Mouse (Mus musculus): Measurements from ENCODE around the gene Slit1.

Slit1 gene

DNA sequence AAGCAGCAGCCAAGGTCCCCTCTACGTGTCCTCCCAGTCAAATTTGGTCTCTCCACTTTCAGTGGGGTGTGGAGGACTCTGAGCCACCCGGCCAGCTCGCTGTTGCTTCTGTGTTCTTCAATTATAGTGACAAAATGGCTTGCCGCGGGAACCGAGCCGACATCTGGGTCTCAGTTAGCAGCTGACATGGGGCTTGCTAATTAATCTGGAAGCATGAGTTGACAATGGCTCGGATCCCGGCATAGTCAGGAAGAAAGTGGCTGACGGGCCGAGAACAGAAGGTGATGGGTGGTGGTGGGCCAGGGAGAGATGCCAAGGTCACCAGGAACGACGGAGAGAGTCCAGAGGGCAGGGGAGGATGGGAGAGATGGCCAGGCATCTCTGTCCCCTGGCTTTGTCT lies 55.2 kb downstream of the Slit1 start:
- no peak for DNase-seq (ENCODE audit: low spot score in 2 of 2)

DNA sequence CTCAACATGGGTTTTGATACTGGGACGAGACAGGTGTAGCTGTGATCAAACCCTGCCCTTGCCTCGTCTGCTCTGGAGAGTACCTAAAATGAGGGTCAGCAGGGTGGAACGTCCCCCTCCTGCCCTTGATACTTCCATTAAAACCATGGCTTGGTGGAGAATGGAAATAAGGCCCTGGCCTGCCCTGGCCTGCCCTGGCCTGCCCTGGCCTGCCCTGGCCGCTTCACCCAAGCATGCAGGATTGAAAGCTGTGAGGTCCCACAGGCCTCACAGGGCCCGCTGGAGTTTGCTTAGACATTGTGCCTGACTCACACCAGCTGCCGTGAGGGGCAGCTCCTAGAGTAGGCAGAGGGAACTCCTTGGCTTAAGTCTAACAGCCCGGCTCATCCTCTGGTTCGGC lies 55.6 kb downstream of the Slit1 start:
- DNase-seq (ENCODE audit: low spot score in 2 of 2), result no peak

DNA sequence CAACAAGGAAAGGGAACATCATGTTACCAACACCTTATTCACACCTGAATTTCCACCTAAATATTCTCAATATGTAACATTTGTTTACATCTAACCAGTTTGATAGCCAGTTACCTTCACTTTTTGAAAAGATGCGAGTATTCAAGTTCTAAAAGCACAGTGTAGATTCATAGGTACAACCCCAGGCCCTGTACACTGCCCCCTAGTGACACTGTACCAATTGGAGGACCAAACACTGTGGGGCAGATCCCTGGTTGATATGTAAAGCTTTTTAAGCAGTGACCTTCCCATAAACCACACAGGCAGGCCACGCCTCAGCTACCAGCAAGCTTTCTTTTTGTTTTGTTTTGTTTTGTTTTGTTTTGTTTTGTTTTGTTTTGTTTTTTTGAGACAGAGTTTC lies 57.3 kb downstream of the Slit1 start:
- DNase-seq (ENCODE audit: low spot score in 2 of 2), result no peak

DNA sequence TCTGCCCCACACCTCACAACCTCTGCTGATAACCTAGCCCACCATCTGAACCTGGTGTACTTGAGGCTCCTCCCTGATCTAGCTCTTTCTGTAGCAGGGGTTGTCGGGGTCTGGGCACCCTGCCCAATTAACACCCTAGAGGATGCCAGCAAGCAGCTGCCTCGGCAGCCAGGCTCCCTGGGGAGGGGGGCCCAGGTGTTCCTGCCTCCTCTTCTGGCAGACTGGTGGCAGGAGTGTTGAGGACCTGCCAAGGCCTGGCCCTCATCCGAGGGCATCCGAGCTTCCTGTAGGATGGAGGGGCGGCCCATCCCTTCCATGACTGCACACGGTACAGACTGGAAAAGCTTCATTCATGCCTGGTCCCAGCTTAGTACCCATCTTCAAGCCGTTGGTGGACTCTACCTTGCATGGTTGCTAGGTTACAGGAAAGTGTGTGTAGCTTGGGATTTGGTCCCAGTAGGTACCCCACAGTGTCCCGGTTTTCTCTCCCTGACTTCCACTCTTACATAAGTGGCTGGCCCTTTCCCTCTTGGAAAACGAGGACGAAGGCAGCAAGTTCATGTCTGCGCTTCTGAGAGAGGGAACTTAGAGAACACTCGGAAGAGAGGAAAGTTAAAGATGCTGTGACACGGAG lies 57.9 kb downstream of the Slit1 start:
- DNase-seq (ENCODE audit: low spot score in 2 of 2), result no peak

DNA sequence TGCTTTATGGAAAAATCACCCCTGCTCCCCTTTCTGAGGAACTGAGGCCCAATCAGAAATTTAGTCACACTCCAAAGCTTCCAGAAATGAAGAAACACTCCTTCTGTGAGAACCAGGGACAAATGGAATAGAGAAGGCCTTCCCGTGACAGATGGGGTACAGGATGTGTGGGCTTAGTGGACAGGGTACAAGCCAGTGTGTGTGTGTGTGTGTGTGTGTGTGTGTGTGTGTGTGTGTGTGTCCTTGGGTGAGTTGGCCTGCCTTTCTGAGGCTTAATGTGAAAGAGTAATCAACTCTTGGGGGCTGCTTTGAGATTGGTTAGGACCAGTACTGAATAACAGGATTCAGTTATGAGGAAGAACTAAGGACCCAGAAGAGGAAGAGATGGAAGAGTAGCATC lies 58.6 kb downstream of the Slit1 start:
- DNase-seq (ENCODE audit: low spot score in 2 of 2), result no peak

DNA sequence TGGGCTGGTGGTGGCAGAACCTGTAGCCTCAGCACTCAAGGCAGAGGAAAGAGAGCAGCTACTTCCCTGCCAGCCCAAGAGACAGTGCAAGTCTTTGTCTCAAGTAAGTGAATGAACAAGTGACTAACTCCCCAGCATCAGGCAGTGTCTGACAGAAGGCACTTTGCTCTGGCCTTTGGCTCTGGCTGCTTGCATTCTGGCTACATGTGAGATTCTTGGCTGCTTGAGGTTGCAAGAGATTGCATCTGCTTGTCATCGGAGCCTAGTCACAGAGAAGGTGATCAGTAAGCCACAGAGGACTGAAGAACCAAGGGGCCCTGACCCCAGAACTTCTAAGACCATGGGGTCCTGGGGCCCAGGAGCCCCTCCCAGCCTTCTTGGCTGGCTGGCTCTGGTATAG lies 59.5 kb downstream of the Slit1 start:
- no peak for DNase-seq (ENCODE audit: low spot score in 2 of 2)

DNA sequence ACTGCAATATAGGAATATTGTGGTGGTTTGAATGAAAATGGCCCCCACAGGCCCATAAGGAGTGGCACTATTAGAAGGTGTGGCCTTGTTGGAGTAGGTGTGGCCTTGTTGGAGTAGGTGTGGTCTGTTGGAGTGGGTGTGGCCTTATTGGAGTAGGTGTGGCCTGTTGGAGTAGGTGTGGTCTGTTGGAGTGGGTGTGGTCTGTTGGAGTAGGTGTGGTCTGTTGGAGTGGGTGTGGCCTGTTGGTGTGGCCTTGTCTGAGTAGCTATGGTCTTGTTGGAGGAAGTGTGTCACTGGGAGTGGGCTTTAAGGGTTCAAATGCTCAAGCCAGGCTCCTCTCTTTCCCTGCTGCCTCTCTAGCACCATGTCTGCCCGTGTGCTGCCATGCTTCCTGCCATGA lies 63.2 kb downstream of the Slit1 start:
- no peak for DNase-seq (ENCODE audit: low spot score in 2 of 2)

DNA sequence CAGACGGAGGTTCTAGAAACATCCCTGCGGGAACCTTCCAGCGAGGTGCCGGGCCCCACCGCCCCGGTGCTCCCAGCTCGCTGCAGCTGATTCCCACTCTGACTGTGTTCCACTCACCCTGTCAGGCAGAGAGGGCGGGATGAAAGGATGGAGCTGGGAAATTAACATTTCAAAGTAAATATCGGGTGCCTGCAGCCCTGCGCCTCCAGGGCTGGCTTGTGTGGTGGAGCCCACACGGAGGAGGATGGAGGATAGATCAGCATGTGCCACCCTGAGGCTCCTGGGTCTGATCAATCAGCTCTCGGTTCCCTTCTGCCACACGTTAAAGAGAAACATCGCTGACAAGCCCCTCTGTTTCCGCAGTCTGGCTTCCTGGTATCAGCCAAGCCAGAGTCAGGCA lies 64.4 kb downstream of the Slit1 start:
- DNase-seq (ENCODE audit: low spot score in 2 of 2), result no peak

DNA sequence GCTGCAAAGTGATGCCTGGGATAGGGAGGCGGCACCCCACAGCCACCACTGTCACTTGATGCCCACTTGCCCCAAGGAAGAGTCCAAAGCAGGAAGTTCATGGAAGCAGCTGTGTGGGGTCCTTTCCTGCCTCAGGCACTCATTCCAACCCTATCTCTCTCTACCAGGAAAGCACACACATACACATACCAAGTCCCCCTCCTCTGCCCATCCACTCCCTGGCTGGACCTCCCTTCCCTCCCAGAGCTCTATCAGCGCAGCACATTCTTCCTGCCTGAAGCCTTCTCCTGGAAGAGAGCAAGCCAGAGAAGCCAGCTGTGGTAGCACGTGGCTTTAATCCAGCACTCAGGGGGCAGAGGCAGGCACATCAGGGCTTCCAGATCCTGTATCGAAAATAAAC lies 65.9 kb downstream of the Slit1 start:
- DNase-seq (ENCODE audit: low spot score in 2 of 2), result no peak

DNA sequence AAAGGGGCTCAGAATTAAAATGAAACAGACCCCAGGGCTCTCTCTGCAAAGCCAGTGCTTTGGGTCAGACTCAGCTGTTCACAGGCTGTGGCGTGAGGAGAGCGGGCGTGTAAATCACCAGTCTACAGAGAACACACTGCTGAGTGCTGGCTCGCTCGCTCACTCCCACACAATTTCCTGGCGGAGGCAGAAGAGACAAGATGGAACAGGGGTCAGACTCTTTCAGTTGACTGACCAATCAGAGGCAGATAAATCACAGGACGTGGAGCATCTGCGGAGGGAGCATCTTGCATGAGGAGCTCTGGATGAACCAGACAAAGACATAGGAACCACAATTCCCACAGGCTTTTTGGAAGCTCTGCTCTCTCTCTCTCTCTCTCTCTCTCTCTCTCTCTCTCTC lies 67.9 kb downstream of the Slit1 start:
- no peak for DNase-seq (ENCODE audit: low spot score in 2 of 2)

DNA sequence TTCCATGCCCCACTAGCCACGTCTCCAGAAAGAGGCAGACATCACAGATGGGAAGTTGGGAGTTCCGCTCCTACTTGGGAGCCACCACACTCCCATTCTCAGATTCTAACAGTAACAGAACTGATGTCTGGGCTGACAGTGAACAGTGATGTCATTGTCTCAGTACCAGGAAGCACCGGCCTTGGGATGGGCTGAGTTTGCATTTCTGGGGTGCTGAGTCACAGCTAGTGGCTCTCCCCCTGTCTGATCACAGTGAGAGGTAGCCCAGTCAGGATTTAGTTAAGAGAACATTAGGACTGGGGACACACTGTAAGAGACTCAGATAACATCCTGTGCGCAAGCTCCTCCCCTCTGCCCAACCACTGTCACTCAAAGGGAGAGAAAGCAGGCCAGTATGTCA lies 69.1 kb downstream of the Slit1 start:
- no peak for DNase-seq (ENCODE audit: low spot score in 2 of 2)

DNA sequence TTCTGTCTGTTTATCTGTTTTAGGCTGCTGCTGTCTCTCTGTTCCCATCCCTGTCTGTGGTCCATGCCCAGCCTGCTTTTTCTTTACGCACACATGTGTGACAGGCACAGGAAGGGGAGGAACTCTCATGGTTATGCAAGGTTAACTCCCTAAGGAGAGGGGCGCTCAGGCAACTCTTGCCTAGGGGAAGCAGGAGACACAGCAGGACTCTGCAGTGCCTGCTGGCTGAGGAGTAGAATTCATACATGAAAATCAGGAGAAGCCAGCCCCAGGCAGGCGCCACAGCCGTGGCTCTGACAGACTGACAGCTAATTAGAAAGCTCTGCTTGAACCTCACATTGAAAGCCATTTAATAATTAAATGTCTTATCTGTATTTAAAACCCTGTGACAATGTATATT lies 70.6 kb downstream of the Slit1 start:
- no peak for DNase-seq (ENCODE audit: low spot score in 2 of 2)

DNA sequence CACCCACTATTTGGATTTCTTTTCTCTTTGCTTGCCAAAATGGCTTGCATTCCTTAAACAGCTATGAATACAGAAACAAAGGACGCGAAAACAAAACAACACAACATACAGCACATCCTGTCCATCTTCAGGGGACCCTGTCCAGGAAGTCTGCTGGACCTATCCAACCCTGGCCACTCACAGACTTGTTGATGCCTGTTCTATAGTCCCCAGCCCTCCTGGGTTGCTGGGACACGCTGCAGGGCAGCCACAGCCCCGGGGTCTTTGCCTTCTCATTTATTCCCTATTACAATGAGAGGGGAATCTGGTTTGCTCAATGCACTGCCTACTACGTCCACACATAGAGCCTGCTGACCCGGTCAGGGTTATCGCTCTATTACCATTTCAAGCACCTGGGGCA lies 72.5 kb downstream of the Slit1 start:
- DNase-seq (ENCODE audit: low spot score in 2 of 2), result no peak

DNA sequence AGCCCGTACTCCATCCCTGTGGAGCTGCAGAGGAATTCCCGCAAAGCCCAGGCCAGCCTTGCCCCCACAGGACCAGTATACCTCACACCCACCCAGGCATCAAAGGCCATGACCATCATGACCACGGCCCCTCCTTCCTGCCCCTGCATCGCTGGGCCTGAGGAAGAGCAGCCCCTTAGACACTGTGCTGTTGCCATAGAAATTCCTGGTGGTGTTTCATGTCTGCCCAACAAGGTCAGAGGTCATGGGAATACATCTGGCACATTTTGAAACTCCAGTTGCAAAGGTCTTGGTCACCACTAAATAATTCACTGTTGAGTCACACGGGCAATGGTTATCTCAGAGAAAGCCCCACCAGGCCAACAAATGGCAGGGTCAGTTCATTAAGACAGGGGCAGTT lies 73.0 kb downstream of the Slit1 start:
- no peak for DNase-seq (ENCODE audit: low spot score in 2 of 2)

DNA sequence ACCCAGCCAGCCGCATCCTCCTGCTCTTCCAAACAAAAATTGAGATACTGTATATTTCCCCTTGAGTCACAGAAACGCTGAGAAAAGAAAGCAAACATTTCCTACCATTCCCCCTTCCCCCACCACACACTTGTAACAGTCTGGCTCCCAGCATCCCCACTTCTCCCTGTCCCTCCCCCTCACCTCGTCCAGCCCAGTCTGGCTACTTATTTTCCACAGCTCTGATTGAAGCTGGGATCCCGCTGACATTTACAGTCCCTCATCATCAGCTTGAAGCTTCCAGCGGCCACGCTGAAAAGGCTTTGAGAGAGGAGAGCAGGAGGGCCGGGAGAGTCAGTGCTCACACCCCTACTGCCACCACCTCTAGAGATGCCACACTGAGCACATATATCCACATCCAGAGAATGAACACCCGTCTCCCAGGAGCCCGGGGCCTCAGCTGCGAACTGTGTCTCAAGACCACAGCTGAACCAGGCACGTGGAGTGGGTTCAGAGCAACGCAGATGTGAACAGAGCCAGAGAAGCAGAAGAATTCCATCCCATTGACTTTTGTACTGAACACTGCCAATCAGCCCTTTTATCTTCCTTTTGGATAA lies 73.6 kb downstream of the Slit1 start:
- no peak for DNase-seq (ENCODE audit: low spot score in 2 of 2)

DNA sequence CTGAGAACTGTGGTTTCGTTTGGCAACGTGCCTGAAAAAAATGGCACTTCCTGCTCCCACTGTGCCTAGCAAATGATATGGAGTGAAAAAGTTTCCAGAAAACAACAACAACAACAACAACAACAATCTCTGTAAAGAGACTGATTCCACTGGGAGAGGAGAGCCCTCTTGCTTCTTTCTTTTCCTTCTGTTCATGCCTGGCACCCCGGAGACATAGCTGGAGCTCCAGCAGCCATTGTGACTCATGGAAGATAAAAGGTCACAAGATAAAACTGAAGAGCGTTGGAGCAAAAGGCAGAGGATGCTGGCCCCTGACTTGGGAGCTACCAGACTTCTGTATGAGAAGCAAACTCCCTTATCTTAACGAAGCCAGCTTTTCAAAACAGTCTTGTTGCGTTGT lies 75.9 kb downstream of the Slit1 start:
- DNase-seq (ENCODE audit: low spot score in 2 of 2), result no peak

DNA sequence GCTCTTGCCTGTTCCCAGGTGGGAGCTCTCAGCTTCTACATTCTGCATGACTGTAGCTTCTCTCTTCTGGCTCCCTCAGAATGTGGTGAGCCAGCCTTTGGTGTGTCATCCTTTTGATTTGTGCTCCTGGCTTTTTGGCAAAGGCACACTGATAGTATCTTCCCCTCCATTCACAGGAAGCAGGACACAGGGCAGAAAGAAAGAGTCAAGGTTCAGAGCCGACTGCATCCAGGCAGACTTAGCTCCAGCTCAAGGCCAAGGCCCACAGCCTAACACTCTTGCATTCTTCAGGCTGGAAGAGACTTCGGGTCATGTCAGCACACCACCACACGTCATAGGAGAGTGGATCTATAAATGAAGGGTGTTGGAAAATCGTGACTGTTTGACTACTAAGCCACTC lies 77.5 kb downstream of the Slit1 start:
- no peak for DNase-seq (ENCODE audit: low spot score in 2 of 2)

DNA sequence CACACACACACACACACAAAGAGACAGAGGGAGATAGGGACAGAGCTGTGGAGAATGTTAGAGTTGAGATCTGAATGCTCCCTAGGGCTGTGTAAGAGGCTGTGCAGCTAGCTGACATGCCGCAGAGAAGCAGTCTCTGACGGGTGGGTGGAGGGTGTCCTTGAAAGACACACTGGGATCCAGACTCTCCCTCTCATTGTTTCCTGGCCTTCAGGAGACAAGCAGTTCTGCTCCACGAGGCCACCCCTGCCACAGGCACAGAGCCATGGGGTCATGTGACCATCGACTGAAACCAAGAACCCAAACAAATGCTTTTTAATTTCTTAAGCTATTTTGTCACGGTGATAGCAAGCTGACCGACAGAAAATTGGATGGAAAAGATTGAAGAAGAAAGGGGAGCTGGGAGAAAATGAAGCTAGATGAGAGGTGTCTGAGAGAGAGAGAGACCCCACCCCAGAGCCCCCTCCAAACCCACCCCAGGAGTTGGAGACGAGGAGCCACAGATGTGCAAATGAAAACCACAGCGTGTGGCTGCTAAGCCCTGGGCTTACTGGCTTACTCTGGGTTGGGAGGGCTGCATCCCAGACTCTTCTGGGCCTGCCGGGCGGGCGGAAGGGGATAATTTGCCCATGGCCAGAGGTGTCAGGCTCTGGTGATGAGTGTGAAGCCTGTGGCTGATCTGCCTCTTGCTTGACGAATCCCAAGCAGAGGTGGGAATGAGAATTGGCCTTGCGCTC lies 79.8 kb downstream of the Slit1 start:
- DNase-seq (ENCODE audit: low spot score in 2 of 2), result no peak

DNA sequence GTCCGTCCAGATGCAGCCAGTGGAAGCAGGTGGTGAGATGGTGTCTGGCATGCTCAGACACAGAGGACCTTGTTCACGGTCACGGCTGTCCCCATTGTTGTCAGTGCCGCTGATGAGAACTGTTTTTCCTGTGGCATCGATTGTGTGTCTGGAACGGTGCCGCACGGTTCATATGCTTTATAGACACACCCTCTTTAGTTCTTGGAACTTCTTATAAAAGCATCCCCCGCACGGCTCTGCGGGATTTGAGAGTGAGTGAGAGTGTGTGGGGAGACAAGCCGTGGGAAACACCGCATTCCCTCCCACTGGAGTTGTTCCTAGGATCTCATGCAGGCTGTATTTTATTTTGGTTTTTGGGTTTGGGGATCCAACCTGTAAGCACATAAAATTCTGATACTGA lies 82.0 kb downstream of the Slit1 start:
- DNase-seq (ENCODE audit: low spot score in 2 of 2), result no peak

DNA sequence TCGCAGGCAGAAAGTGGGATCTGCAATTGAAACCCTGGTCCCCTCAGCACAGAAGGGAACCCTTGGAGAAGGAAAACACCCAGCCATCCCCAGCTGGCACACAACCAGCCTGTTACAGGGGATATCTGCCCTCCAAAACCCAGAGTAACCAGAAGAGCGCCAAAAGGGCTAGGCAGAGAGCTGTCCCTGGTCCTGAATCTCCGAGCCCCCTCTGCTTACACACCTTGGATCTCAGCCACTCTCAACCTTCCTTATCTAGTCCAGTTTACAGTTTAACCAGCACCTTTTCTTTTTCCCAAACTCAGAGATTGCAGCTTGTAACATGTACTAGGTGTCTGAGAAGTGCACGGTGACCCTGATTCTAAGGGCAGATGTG lies 82.5 kb downstream of the Slit1 start:
- no peak for DNase-seq (ENCODE audit: low spot score in 2 of 2)

DNA sequence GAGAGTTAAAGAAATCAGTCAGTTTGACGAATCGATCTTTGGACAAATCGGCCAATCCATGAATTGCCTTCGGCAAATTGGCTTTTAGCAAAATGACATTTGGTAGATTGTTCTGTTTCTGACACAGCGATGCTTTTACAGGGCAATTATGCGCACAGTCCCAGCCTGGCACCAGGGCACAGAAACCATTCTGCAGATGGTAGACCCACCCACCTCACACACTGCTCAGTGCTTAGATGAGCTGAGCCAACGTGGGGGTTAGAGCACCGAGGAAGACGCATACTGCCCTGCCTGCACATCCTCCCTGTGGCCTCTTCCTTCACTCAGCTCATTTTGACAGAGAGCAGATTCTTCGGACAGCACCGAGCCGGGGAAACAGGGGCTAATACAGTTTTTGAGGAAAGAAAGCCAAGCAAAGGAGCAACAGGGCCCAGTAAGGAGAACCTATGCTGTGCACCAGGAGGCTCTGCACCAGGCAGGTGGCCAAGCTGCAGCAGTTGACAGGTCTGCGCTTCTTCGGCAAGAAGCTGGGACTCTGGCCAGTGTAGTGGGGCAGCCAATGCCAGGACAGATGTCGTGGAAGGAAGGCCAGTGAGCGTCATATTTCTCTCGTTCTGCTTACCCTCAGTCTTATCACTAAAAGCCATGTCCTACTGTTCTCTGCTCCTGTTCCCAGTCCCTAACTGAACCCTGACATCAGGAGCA lies 83.0 kb downstream of the Slit1 start:
- DNase-seq (ENCODE audit: low spot score in 2 of 2), result no peak

DNA sequence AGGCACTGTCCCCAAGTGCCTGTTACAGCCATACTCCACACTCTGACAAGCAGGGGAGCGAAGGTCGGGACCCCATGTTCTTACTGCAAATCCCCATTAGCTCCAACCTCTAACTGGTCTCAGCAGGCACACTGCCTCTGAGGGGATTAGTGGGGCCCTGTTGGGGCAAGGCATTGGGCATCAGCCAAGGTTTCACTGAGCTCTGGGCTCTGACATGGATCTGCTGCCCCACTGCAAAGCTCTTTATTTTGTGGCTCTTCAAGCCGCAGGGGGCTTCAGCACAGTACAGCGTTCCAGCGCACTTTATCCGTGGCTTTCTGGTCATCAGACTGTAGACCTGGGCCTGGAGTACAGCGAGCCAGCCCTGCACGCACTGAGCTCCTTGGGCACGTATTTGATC lies 86.0 kb downstream of the Slit1 start:
- DNase-seq (ENCODE audit: low spot score in 2 of 2), result no peak

DNA sequence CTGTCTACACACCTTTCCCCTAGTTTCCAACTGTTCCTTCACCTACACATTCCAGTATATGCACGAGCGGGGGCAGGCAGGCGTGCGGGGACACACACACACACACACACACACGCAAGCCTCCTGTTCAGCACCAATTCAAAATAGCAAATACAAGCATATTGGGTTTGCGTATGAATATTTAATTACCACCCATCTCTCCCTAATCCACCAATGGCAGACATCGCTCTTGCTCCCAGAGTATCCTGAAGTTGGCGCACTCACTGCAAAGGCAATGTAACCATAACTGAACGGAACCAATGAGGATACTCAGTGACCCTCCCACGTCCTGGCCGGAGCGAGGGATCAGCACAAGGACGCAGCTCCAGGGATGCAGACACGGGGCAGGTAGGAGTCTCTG lies 86.8 kb downstream of the Slit1 start:
- no peak for DNase-seq (ENCODE audit: low spot score in 2 of 2)
